Mouse (Mus musculus): ENCODE results near the gene Plac8.

DNA sequence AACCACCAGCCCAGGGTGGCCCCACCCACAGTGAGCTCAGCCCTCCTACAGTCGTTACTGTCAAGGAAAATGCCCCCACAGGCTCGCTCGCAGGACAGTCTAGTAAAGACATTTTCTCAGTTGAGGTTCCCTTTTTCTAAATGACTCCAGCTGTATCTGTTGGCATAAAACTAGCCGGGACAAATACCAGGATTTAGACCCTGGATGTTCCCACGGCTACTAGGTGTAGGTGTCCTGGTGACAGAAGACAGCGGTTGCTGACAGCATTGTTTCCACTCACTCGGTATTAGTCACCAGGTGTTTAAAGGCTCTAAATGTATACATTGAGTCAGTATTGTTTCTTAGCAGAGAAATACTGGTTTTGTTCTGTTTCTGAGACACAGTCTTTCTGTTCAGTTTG is 36.2 kb downstream of the Plac8 start:
- TF ChIP-seq CTCF (IDR thresholded peaks at IDR 0.05; ENCODE audit: control insufficient read depth, insufficient read depth, insufficient read length) (no peak), USF1 (IDR thresholded peaks at IDR 0.05; ENCODE audit: low read depth) (no peak)
